Mouse (Mus musculus): Measurements from ENCODE around the gene Polr2j.

Gene Polr2j

GRCm38 (mm10) chr5:136115891-136116783 lies at the start of gene Polr2j:
Polr2j (plus strand) TSS chr5:136116631.
- in situ Hi-C loops (cut with MboI, MseI) = no loop called here

- in situ Hi-C loops (cut with MboI, MseI) = no loop called here
These were observed 47.0 kb upstream of the Polr2j start for GRCm38 (mm10) chr5:136069411-136069810.

- in situ Hi-C loops (cut with MboI, MseI) = no loop called here
These were observed 43.4 kb upstream of the Polr2j start for GRCm38 (mm10) chr5:136073051-136073450.

GRCm38 (mm10) chr5:136073526-136073925 lies 42.9 kb upstream of the Polr2j start:
- in situ Hi-C loops (cut with MboI, MseI) = no loop called here

GRCm38 (mm10) chr5:136075076-136075475 lies 41.4 kb upstream of the Polr2j start:
- in situ Hi-C loops (cut with MboI, MseI) = no loop called here

- in situ Hi-C loops (cut with MboI, MseI) = no loop called here
These were observed 40.1 kb upstream of the Polr2j start for GRCm38 (mm10) chr5:136076284-136076683.

- in situ Hi-C loops (cut with MboI, MseI) = no loop called here
These were observed 39.4 kb upstream of the Polr2j start for GRCm38 (mm10) chr5:136077001-136077550.

GRCm38 (mm10) chr5:136078136-136078535 lies 38.3 kb upstream of the Polr2j start:
- in situ Hi-C loops (cut with MboI, MseI) = no loop called here

GRCm38 (mm10) chr5:136082345-136082744 lies 34.1 kb upstream of the Polr2j start:
- in situ Hi-C loops (cut with MboI, MseI) = no loop called here

- in situ Hi-C loops (cut with MboI, MseI) = no loop called here
These were observed 32.7 kb upstream of the Polr2j start, which contains the start of gene Rasa4 for GRCm38 (mm10) chr5:136083669-136084107. Rasa4 (plus strand) TSS chr5:136083916.

GRCm38 (mm10) chr5:136084144-136084881 lies 32.1 kb upstream of the Polr2j start:
- in situ Hi-C loops (cut with MboI, MseI) = no loop called here

GRCm38 (mm10) chr5:136084891-136085651 lies 31.4 kb upstream of the Polr2j start:
- in situ Hi-C loops (cut with MboI, MseI) = no loop called here

GRCm38 (mm10) chr5:136086290-136086689 lies 30.1 kb upstream of the Polr2j start:
- in situ Hi-C loops (cut with MboI, MseI) = no loop called here

- in situ Hi-C loops (cut with MboI, MseI) = no loop called here
These were observed 27.4 kb upstream of the Polr2j start for GRCm38 (mm10) chr5:136088821-136089575.

- in situ Hi-C loops (cut with MboI, MseI) = no loop called here
These were observed 24.5 kb upstream of the Polr2j start for GRCm38 (mm10) chr5:136091927-136092326.

- in situ Hi-C loops (cut with MboI, MseI) = no loop called here
These were observed 22.0 kb upstream of the Polr2j start for GRCm38 (mm10) chr5:136094249-136095010.

GRCm38 (mm10) chr5:136095089-136095488 lies 21.3 kb upstream of the Polr2j start:
- in situ Hi-C loops (cut with MboI, MseI) = no loop called here

- in situ Hi-C loops (cut with MboI, MseI) = no loop called here
These were observed 17.9 kb upstream of the Polr2j start for GRCm38 (mm10) chr5:136098536-136098935.

- in situ Hi-C loops (cut with MboI, MseI) = no loop called here
These were observed 14.2 kb upstream of the Polr2j start for GRCm38 (mm10) chr5:136102099-136102820.

Data from T-helper 1 cell (primary cell).